Mouse (Mus musculus): ENCODE data around the gene Rab7. TPM values are rescaled to one million over a fixed set of nuclear protein-coding genes. Genes with fewer than 3 reads are reported as not detected.

Rab7 gene
- total and polyA plus RNA-seq, 2 experiments from 2014 or later = 88.9 to 367 TPM

DNA sequence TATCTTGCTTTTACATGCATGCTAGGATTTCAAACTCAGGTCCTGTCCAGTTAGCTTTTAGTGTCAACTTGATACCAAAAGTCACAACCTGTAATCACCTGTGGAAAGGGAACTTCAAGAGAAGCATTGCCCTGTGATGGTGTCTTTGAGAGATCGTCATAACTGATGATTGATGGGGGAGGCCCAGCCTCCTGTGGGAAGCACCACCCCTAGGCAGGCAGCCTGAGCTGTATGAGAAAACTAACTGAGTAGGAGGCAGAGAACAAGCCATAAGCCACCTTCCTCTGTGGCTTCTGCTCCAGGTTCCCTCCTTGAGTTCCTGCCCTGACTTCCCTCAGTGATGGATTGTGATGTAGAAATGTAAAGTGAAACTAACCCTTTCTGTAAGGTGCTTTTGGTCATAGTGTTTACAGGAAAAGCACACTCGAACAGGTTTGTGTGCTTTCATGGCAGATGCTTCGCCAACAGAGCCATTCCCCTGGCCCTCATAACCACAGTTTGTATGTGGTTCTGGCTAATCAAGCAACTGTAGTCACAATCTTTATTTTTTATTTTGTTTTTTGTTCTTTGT lies 19.1 kb upstream of the Rab7 start:
- H3K4me3 ChIP-seq (ENCODE audit: low read depth, low read length) = no peak overlapping the region
- H3K36me3 ChIP-seq (ENCODE audit: insufficient read depth) = no peaks in the 10 kb centered on the region
- ATAC-seq = no peak
- no peaks in the 10 kb centered on the region for H3K4me1 ChIP-seq (ENCODE audit: insufficient read depth)
- TF ChIP-seq CTCF (IDR thresholded peaks at IDR 0.05; ENCODE audit: low read depth) = no peak
- peaks cover 7% of the 10 kb centered on the region; the same call in 1 of the 2 replicates for H3K27me3 ChIP-seq (ENCODE audit: insufficient read depth, low read length)
- WGBS = 90% methylated on average over 3 of the region's 3 CpGs
- H3K9ac ChIP-seq = no peak overlapping the region
- no peak for DNase-seq
- H3K4me2 ChIP-seq (ENCODE audit: low read depth) = no peak overlapping the region
- H3K27ac ChIP-seq (ENCODE audit: low read depth, low read length) = no peak overlapping the region
- H3K9me3 ChIP-seq (ENCODE audit: low read length) = no peaks in the 10 kb centered on the region

- H3K27ac ChIP-seq (ENCODE audit: low read depth, low read length) = no peak overlapping the region
- no peaks in the 10 kb centered on the region for H3K9me3 ChIP-seq (ENCODE audit: low read length)
- no peaks in the 10 kb centered on the region for H3K36me3 ChIP-seq (ENCODE audit: insufficient read depth)
- 81% methylated on average over 4 of the region's 4 CpGs for WGBS
- no peak overlapping the region for H3K4me2 ChIP-seq (ENCODE audit: low read depth)
- no peak for ATAC-seq
- no peak for DNase-seq
- no peaks in the 10 kb centered on the region for H3K4me1 ChIP-seq (ENCODE audit: insufficient read depth)
- peaks cover 3% of the 10 kb centered on the region; the same call in 1 of the 2 replicates for H3K27me3 ChIP-seq (ENCODE audit: insufficient read depth, low read length)
- TF ChIP-seq CTCF (IDR thresholded peaks at IDR 0.05; ENCODE audit: low read depth) = no peak
- no peak overlapping the region for H3K4me3 ChIP-seq (ENCODE audit: low read depth, low read length)
- H3K9ac ChIP-seq = no peak overlapping the region
These were observed 17.3 kb upstream of the Rab7 start for GRCm38 (mm10) chr6:88062398-88062797.

GRCm38 (mm10) chr6:88061406-88061805 lies 16.3 kb upstream of the Rab7 start:
- Histone ChIP-seq H3K27me3 (ENCODE audit: insufficient read depth, low read length) (peaks cover 3% of the 10 kb centered on the region; the same call in 1 of the 2 replicates), H3K27ac (ENCODE audit: low read depth, low read length) (no peak overlapping the region), H3K4me1 (ENCODE audit: insufficient read depth) (no peaks in the 10 kb centered on the region), H3K4me3 (ENCODE audit: low read depth, low read length) (no peak overlapping the region), H3K9me3 (ENCODE audit: low read length) (no peaks in the 10 kb centered on the region), H3K36me3 (ENCODE audit: insufficient read depth) (no peaks in the 10 kb centered on the region), H3K4me2 (ENCODE audit: low read depth) (no peak overlapping the region), H3K9ac (no peak overlapping the region)
- no peak for TF ChIP-seq CTCF (IDR thresholded peaks at IDR 0.05; ENCODE audit: low read depth)
- DNase-seq (no peak), ATAC-seq (no peak)
- WGBS = 86% methylated on average over 4 of the region's 4 CpGs

DNA sequence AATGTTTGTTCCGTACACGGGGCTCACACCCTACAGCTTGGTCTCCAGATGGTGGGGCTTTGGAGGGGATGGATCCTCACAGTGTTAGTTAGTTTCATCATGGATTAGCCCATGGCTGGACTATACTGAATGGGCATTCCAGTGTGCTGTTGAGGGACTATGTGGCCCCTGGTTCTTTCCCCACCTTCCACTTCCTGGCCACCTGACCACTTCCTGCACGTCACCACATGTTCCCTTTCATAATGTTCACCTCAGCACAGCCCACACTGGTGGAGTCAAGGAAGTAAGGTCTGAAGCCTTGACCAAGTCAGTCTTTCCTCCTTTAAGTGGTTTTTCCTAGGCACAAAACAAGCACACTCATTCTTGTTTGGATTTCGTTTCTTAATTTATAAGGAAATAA lies 15.5 kb upstream of the Rab7 start:
- TF ChIP-seq CTCF (IDR thresholded peaks at IDR 0.05; ENCODE audit: low read depth) = no peak
- Histone ChIP-seq H3K27me3 (ENCODE audit: insufficient read depth, low read length) (peaks cover 3% of the 10 kb centered on the region; the same call in 1 of the 2 replicates), H3K36me3 (ENCODE audit: insufficient read depth) (no peaks in the 10 kb centered on the region), H3K9me3 (ENCODE audit: low read length) (no peaks in the 10 kb centered on the region), H3K4me2 (ENCODE audit: low read depth) (no peak overlapping the region), H3K4me3 (ENCODE audit: low read depth, low read length) (no peak overlapping the region), H3K27ac (ENCODE audit: low read depth, low read length) (no peak overlapping the region), H3K9ac (no peak overlapping the region), H3K4me1 (ENCODE audit: insufficient read depth) (no peaks in the 10 kb centered on the region)
- 81% methylated on average over 4 of the region's 4 CpGs for WGBS
- no peak for DNase-seq
- ATAC-seq = no peak

DNA sequence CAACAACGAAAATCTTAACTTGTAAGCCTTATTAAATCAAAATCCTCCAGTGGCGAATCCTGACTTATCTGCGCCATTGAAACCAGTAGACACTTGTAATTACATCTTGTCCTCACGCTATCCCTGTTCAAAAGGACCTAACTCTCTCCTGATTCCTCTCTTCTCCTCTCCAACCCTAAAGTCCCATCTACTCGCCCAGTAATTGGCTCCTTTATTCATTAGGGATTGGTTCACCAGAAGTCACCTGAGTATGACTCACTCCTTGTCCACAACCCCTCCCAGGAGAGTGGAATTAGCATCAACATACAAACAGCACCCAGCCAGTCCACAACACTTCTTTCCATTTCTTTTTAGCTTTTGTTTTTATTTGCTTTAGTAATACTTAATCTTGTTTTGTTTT lies 14.8 kb upstream of the Rab7 start:
- no peak for DNase-seq
- WGBS = 82% methylated on average over 5 of the region's 5 CpGs
- no peak overlapping the region for H3K9ac ChIP-seq
- no peaks in the 10 kb centered on the region for H3K9me3 ChIP-seq (ENCODE audit: low read length)
- H3K27me3 ChIP-seq (ENCODE audit: insufficient read depth, low read length) = peaks cover 3% of the 10 kb centered on the region; the same call in 1 of the 2 replicates
- H3K27ac ChIP-seq (ENCODE audit: low read depth, low read length) = no peak overlapping the region
- no peaks in the 10 kb centered on the region for H3K36me3 ChIP-seq (ENCODE audit: insufficient read depth)
- no peak for ATAC-seq
- TF ChIP-seq CTCF (IDR thresholded peaks at IDR 0.05; ENCODE audit: low read depth) = no peak
- H3K4me2 ChIP-seq (ENCODE audit: low read depth) = no peak overlapping the region
- H3K4me3 ChIP-seq (ENCODE audit: low read depth, low read length) = no peak overlapping the region
- H3K4me1 ChIP-seq (ENCODE audit: insufficient read depth) = no peaks in the 10 kb centered on the region

DNA sequence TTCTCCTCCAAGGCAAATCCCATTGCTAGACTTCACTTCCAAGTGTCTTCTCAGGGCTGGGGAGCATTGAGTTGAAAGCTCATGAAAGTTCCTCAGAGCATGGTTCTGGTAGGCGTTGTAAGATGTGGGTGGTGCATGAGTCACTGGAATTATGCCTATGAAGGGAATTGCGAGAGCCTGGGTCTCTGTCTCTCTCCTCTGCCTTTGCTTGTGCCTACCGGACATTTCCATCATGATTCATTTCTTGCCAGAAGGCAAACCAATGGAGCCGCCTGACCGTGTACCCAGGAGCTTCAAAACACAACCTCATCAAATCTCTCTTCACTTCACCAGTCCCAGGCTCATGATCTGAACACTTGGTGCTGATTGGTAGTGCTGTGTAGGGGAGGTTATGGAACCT lies 11.8 kb upstream of the Rab7 start:
- Histone ChIP-seq H3K4me1 (ENCODE audit: insufficient read depth) (no peaks in the 10 kb centered on the region), H3K27ac (ENCODE audit: low read depth, low read length) (no peak overlapping the region), H3K27me3 (ENCODE audit: insufficient read depth, low read length) (no peaks in the 10 kb centered on the region), H3K9ac (no peak overlapping the region), H3K4me2 (ENCODE audit: low read depth) (no peak overlapping the region), H3K36me3 (ENCODE audit: insufficient read depth) (no peaks in the 10 kb centered on the region), H3K9me3 (ENCODE audit: low read length) (no peaks in the 10 kb centered on the region), H3K4me3 (ENCODE audit: low read depth, low read length) (no peak overlapping the region)
- WGBS = 86% methylated on average over 5 of the region's 5 CpGs
- ATAC-seq = no peak
- no peak for DNase-seq
- no peak for TF ChIP-seq CTCF (IDR thresholded peaks at IDR 0.05; ENCODE audit: low read depth)

GRCm38 (mm10) chr6:88055663-88056062 lies 10.6 kb upstream of the Rab7 start:
- Histone ChIP-seq H3K9me3 (ENCODE audit: low read length) (no peaks in the 10 kb centered on the region), H3K9ac (no peak overlapping the region), H3K36me3 (ENCODE audit: insufficient read depth) (no peaks in the 10 kb centered on the region), H3K4me3 (ENCODE audit: low read depth, low read length) (no peak overlapping the region), H3K4me1 (ENCODE audit: insufficient read depth) (no peaks in the 10 kb centered on the region), H3K27ac (ENCODE audit: low read depth, low read length) (no peak overlapping the region), H3K4me2 (ENCODE audit: low read depth) (no peak overlapping the region), H3K27me3 (ENCODE audit: insufficient read depth, low read length) (no peaks in the 10 kb centered on the region; the same call in 1 of the 2 replicates)
- 81% methylated on average over 5 of the region's 5 CpGs for WGBS
- no peak for DNase-seq
- no peak for ATAC-seq
- TF ChIP-seq CTCF (IDR thresholded peaks at IDR 0.05; ENCODE audit: low read depth) = no peak
